Mouse (Mus musculus) MEL (cell line): ENCODE measurements around the gene Hes2. TPM values are rescaled to one million over a fixed set of nuclear protein-coding genes. Genes with fewer than 3 reads are reported as not detected.

Experiments
- DNase-seq: peaks from one replicate; pipeline ENCODE4 v3.0.0; 2011; ENCODE audit warnings: low read depth, low spot score
- H3K27ac ChIP-seq: 2 replicates; pipeline ENCODE4 v1.5.1; 2012; ENCODE audit warnings: low read depth, mild to moderate bottlenecking, control low read depth, low read length, moderate library complexity; ENCODE audit not compliant: control insufficient read depth
- H3K27me3 ChIP-seq, 2 experiments: fragments of 150-350 bp in 1 of 2; sonication (generic) in 1 of 2; 2 replicates each; pipeline ENCODE4 v1.6.1; 2012; ENCODE audit warnings: low read length in 2 of 2, mild to moderate bottlenecking in 2 of 2, improper control_type of control experiment in 1 of 2, moderate library complexity in 1 of 2; ENCODE audit not compliant: insufficient read depth in 2 of 2, control insufficient read depth in 1 of 2
- H3K36me3 ChIP-seq, 2 experiments: 2 replicates each; pipeline ENCODE4 v1.6.1; 2012 to 2014; ENCODE audit warnings: low read length in 2 of 2, improper control_type of control experiment in 1 of 2, inconsistent platforms in 1 of 2, mild to moderate bottlenecking in 1 of 2; ENCODE audit not compliant: insufficient read depth in 2 of 2, control insufficient read depth in 1 of 2
- H3K4me1 ChIP-seq, 2 experiments: fragments of 150-350 bp in 1 of 2; sonication (generic) in 1 of 2; 2 replicates each; pipeline ENCODE4 v1.6.1; 2012; ENCODE audit warnings: low read length in 2 of 2, improper control_type of control experiment in 1 of 2, mild to moderate bottlenecking in 1 of 2; ENCODE audit not compliant: insufficient read depth in 2 of 2, control insufficient read depth in 1 of 2
- H3K4me3 ChIP-seq, 2 experiments: fragments of 150-350 bp in 1 of 2; sonication (generic) in 1 of 2; 2 replicates each; pipeline ENCODE4 v1.5.1; 2012; ENCODE audit warnings: low read depth in 2 of 2, low read length in 2 of 2, mild to moderate bottlenecking in 2 of 2, moderate library complexity in 2 of 2, control low read depth in 1 of 2, improper control_type of control experiment in 1 of 2; ENCODE audit not compliant: control insufficient read depth in 1 of 2, insufficient read depth in 1 of 2
- H3K79me2 ChIP-seq: 2 replicates; pipeline ENCODE4 v1.6.1; 2012; ENCODE audit warnings: mild to moderate bottlenecking, low read length, moderate library complexity; ENCODE audit not compliant: control insufficient read depth, poor library complexity, insufficient read depth
- H3K9ac ChIP-seq: 2 replicates; pipeline ENCODE4 v1.6.1; 2012; ENCODE audit warnings: low read depth, mild to moderate bottlenecking, control low read depth, low read length, moderate library complexity; ENCODE audit not compliant: control insufficient read depth, poor library complexity, severe bottlenecking
- H3K9me3 ChIP-seq: fragments of 150-350 bp; sonication (generic); replicated peaks from 2 replicates; pipeline ENCODE4 v1.6.1; 2012; ENCODE audit warnings: mild to moderate bottlenecking, low read length, improper control_type of control experiment, moderate library complexity; ENCODE audit not compliant: insufficient read depth
- CTCF ChIP-seq, 3 experiments: IDR thresholded peaks in 2 of 3; conservative IDR thresholded peaks in 1 of 3; 2 replicates each; pipeline ENCODE4 v1.5.1; 2011 to 2012; ENCODE audit warnings: low read length in 3 of 3, low read depth in 2 of 3, mild to moderate bottlenecking in 2 of 3, improper control_type of control experiment in 1 of 3, inconsistent platforms in 1 of 3, mixed read lengths in 1 of 3, moderate library complexity in 1 of 3; ENCODE audit not compliant: control insufficient read depth in 1 of 3, insufficient read depth in 1 of 3, poor library complexity in 1 of 3, severe bottlenecking in 1 of 3
- ELF1 ChIP-seq: IDR thresholded peaks from 2 replicates; pipeline ENCODE4 v1.6.1; 2014; ENCODE audit warnings: low read depth, mild to moderate bottlenecking, inconsistent platforms, low read length, improper control_type of control experiment, moderate library complexity
- EP300 ChIP-seq, 2 experiments: IDR thresholded peaks; 2 replicates each; pipeline ENCODE4 v1.6.1; 2011; ENCODE audit warnings: improper control_type of control experiment in 2 of 2, low read length in 2 of 2, low read depth in 1 of 2, mild to moderate bottlenecking in 1 of 2
- ETS1 ChIP-seq: IDR thresholded peaks from 2 replicates; pipeline ENCODE4 v1.6.1; 2012; ENCODE audit warnings: low read depth, mild to moderate bottlenecking, inconsistent platforms, low read length, improper control_type of control experiment, moderate library complexity
- GATA1 ChIP-seq: IDR thresholded peaks from 2 replicates; pipeline ENCODE4 v1.6.1; 2011; ENCODE audit warnings: low read depth, low read length, improper control_type of control experiment
- HCFC1 ChIP-seq: IDR thresholded peaks from 2 replicates; pipeline ENCODE4 v1.6.1; 2012; ENCODE audit warnings: low read depth, mild to moderate bottlenecking, inconsistent platforms, low read length, improper control_type of control experiment, moderate library complexity
- JUND ChIP-seq: IDR thresholded peaks from 2 replicates; pipeline ENCODE4 v1.6.1; 2011; ENCODE audit warnings: low read depth, mild to moderate bottlenecking, improper control_type of control experiment, low read length
- MAZ ChIP-seq: IDR thresholded peaks from 2 replicates; pipeline ENCODE4 v1.6.1; 2012; ENCODE audit warnings: low read depth, mild to moderate bottlenecking, inconsistent platforms, low read length, improper control_type of control experiment
- MXI1 ChIP-seq: IDR thresholded peaks from 2 replicates; pipeline ENCODE4 v1.6.1; 2011; ENCODE audit warnings: mild to moderate bottlenecking, low read depth, low read length, improper control_type of control experiment
- MYC ChIP-seq: IDR thresholded peaks from 2 replicates; pipeline ENCODE4 v1.6.1; 2011; ENCODE audit warnings: low read depth, mild to moderate bottlenecking, low read length, improper control_type of control experiment, moderate library complexity
- NRF1 ChIP-seq: IDR thresholded peaks from 2 replicates; pipeline ENCODE4 v1.6.1; 2014; ENCODE audit warnings: low read depth, mild to moderate bottlenecking, inconsistent platforms, low read length, improper control_type of control experiment, moderate library complexity; ENCODE audit not compliant: poor library complexity, insufficient read depth, severe bottlenecking
- RAD21 ChIP-seq: IDR thresholded peaks from 2 replicates; pipeline ENCODE4 v1.6.1; 2011; ENCODE audit warnings: mild to moderate bottlenecking, low read depth, low read length, improper control_type of control experiment
- SIN3A ChIP-seq: IDR thresholded peaks from 2 replicates; pipeline ENCODE4 v1.6.1; 2012; ENCODE audit warnings: low read length, improper control_type of control experiment, inconsistent platforms
- SMC3 ChIP-seq: IDR thresholded peaks from 2 replicates; pipeline ENCODE4 v1.6.1; 2011; ENCODE audit warnings: low read depth, low read length, improper control_type of control experiment
- UBTF ChIP-seq: IDR thresholded peaks from 2 replicates; pipeline ENCODE4 v1.6.1; 2012; ENCODE audit warnings: low read depth, mild to moderate bottlenecking, inconsistent platforms, low read length, improper control_type of control experiment, moderate library complexity, borderline replicate concordance; ENCODE audit not compliant: insufficient read depth
- USF2 ChIP-seq, 2 experiments: IDR thresholded peaks; 2 replicates each; pipeline ENCODE4 v1.6.1; 2011 to 2012; ENCODE audit warnings: improper control_type of control experiment in 2 of 2, low read length in 2 of 2, borderline replicate concordance in 1 of 2, inconsistent platforms in 1 of 2, low read depth in 1 of 2, mild to moderate bottlenecking in 1 of 2; ENCODE audit not compliant: insufficient read depth in 1 of 2
- ZMIZ1 ChIP-seq: IDR thresholded peaks from 2 replicates; pipeline ENCODE4 v1.6.1; 2012; ENCODE audit warnings: low read depth, mild to moderate bottlenecking, inconsistent platforms, low read length, improper control_type of control experiment, moderate library complexity
- polyA plus RNA-seq, 2 experiments: library from polyadenylated mRNA; stranded (reverse) in 1 of 2; unstranded in 1 of 2; fragments of >175 nt in 1 of 2; fragments of >200 nt in 1 of 2; gene quantifications; 2 replicates each; pipeline versions ENCODE4 v1.2.1 to v1.2.4; 2012; ENCODE audit warnings: low replicate concordance in 2 of 2, low read depth in 1 of 2; ENCODE audit not compliant: insufficient read length in 2 of 2, insufficient read depth in 1 of 2, missing spikeins in 1 of 2
- total RNA-seq: library from RNA; depleted of rRNA; stranded (reverse); fragments of 300-350 nt; gene quantifications from 2 replicates; pipeline ENCODE4 v1.2.3, GENCODE M21; 2012

Gene Hes2
- total and polyA plus RNA-seq, 3 experiments: 0.28 TPM; not detected in 2

DNA sequence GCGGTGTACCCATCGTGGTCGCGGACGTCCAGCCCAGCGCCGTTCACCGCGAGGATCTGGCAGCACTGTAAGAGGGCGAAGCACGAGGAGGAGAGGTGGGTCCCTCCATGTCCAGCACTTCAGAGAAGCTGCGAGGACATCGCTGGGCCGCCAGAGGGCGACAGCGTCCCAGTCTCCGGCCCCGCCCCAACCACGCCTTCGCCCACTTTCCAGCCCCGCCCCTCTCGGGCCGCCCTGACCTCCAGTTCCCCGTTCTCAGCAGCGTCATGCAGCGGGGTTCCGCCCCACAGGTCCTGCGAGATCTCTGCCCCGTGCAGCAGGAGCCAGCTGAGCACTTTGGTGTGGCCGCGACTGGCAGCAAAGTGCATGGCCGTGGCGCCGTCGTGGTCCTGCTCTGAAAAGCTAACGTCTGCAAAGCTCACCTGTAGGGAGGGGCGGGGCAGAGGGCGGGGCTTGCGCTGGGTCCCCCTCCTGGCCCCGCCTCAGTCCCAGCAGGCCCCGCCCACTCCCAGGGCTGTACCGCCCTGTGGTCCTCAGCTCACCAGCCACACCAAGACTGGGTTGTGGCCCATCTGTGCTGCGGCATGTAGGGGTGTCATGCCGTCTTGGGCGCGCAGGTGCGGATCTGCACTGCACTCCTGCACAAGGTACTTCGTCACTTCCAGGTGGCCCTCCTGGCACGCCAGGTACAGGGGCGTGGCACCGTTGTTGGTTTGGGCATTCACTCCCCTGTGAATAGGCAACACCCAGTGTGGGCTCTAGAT, 20.0 kb upstream of the Hes2 start:
- H3K27ac ChIP-seq: no peak overlapping the region
- H3K4me1 ChIP-seq: peaks cover 0 to 9% of the 10 kb centered on the region in 2 experiments; a peak in 2 of 4 replicates
- H3K9ac ChIP-seq: peak overlapping the region; percentile 64
- no peaks in the 10 kb centered on the region for H3K9me3 ChIP-seq
- peak overlapping the region; percentile 63 for H3K4me3 ChIP-seq
- peak; percentile 38; the same call in 1 of the 2 replicates for TF ChIP-seq MAZ
- TF ChIP-seq HCFC1: 0 out of 2 replicates have a peak, but pooled peaks have one; percentile 21
- no peak for TF ChIP-seq NRF1
- peak; percentile 82 to 94 (median 87) for TF ChIP-seq CTCF (IDR thresholded peaks at IDR 0.05 in 2 of 3, conservative IDR thresholded peaks at IDR 0.05 in 1 of 3; ENCODE audit: control insufficient read depth in 1 of 3, insufficient read depth in 1 of 3, low read depth in 2 of 3, low read length in 3 of 3, poor library complexity in 1 of 3, severe bottlenecking in 1 of 3)
- peak; percentile 56; the same call in 1 of the 2 replicates for TF ChIP-seq MXI1
- TF ChIP-seq SMC3: peak; percentile 34
- no peak for TF ChIP-seq JUND
- no peaks in the 10 kb centered on the region for H3K27me3 ChIP-seq
- no peaks in the 10 kb centered on the region; a peak in 1 of 4 replicates for H3K36me3 ChIP-seq
- no peaks in the 10 kb centered on the region for H3K79me2 ChIP-seq
- peak; percentile 91 for DNase-seq

DNA sequence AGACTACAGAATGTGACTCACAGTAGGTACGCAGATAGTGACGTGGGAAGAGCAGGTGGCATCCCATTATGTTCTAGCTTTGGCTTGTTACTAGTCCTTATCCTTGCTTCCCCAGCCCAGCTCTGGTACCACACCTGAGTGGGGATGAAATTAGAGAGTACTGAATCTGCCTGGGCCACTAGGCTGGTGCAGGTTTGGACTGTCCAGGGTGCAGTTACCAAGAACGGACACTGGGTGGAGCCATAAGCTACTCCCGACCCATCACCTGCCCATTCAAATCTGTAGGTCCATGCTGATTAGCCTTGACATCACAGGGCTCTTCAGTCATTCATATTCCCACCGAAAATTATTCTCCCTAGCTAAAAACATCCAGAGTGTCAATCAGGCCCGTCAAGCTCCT, 18.2 kb upstream of the Hes2 start:
- Histone ChIP-seq H3K27ac (no peak overlapping the region), H3K4me3 (no peak overlapping the region), H3K79me2 (no peaks in the 10 kb centered on the region), H3K4me1 (peaks cover 2 to 14% of the 10 kb centered on the region in 2 experiments; a peak in 2 of 4 replicates), H3K9me3 (no peaks in the 10 kb centered on the region), H3K36me3 (peaks cover 0 to 5% of the 10 kb centered on the region in 2 experiments; a peak in 2 of 4 replicates), H3K27me3 (no peaks in the 10 kb centered on the region), H3K9ac (no peak overlapping the region)
- DNase-seq: peak; percentile 67
- TF ChIP-seq SMC3 (peak; percentile 54), GATA1 (no peak), USF2 (IDR thresholded peaks at IDR 0.05; ENCODE audit: borderline replicate concordance in 1 of 2, insufficient read depth in 1 of 2, low read depth in 1 of 2, low read length in 2 of 2) (no peak), ZMIZ1 (no peak), RAD21 (peak; percentile 62), ELF1 (no peak), SIN3A (no peak), CTCF (IDR thresholded peaks at IDR 0.05 in 2 of 3, conservative IDR thresholded peaks at IDR 0.05 in 1 of 3; ENCODE audit: control insufficient read depth in 1 of 3, insufficient read depth in 1 of 3, low read depth in 2 of 3, low read length in 3 of 3, poor library complexity in 1 of 3, severe bottlenecking in 1 of 3) (peak; percentile 75 to 97 (median 85)), UBTF (no peak), MYC (no peak), ETS1 (no peak), EP300 (IDR thresholded peaks at IDR 0.05; ENCODE audit: low read depth in 1 of 2, low read length in 2 of 2) (no peak)
